Mouse (Mus musculus): ENCODE measurements at regions not wholly inside any gene's neighbourhood (a gene's known extent, or its start where the extent isn't known, plus 50 kb on each side); places are given as distances from the start of the nearest gene placed in this dataset.
"Not testable (repeated sequence)": the region's sequence is repeated elsewhere in the genome, so short reads cannot be mapped to it uniquely, and the experiment has no call there.

DNA sequence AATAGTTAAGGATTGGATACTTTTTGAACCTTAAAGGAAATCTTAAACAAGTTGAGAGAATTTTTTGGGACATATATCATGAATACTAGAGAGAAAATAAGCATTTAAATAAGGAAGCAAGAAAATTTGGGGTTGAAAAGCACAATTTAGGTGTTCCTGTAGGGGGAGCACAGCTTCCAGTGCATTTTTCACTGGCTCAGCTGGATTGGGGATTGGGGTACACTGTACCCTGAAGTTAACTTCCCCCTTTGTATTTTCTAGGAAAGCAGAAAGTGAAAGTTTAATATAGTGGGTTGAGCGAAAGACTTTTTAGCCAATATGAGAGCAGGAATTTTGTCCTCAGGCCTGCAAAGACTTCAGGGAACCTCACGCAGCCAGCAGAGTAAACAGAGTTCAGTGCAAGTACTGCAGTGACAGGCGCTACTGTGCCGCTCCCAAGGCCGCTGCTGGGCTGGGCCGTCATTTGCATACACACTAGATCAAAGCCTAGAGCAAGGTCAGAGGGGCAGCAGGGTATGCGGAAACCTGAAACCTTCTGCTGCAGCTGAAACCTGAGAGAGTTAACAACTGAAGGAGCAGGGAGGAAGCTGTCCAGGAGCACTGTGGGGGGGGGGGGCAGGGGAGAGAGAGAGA lies 1111.4 kb downstream of the H2al1n start:
- Histone ChIP-seq H3K27me3 (replicated peaks) (no peaks in the 10 kb centered on the region), H3K27ac (no peak overlapping the region), H3K36me3 (no peaks in the 10 kb centered on the region), H3K9me3 (replicated peaks) (no peaks in the 10 kb centered on the region), H3K4me1 (no peaks in the 10 kb centered on the region), H3K4me3 (no peak overlapping the region), H3K9ac (no peak overlapping the region), H3K4me2 (peak overlapping the region; percentile 22)
- peak; percentile 52; the same call in 1 of the 2 replicates for ATAC-seq
- WGBS (ENCODE audit: insufficient replicate concordance): 5% methylated on average over 7 of the region's 7 CpGs

DNA sequence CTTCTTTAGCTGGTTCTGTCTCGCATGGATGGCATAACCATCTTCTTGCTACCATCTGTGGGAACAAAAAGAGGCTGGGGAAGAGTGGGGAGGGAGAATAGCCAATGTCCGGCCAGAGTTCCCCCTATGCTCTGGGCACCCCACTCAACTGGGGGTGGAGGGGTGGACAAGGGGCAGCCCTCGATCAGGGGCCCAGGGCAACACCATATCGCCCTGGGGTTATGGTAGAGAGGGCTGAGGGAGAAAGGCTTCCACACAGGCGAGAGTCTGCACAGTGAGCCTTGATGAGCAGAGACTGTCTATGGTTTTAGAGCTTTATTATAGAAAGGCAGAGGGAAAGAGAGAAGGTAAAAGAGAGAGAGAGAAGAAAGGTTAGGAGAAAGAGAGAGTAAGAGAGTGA lies 1112.0 kb downstream of the H2al1n start:
- Histone ChIP-seq H3K4me2 (peak overlapping the region; percentile 22; the same call in 1 of the 2 replicates), H3K9ac (no peak overlapping the region), H3K27me3 (replicated peaks) (no peaks in the 10 kb centered on the region), H3K36me3 (no peaks in the 10 kb centered on the region), H3K4me1 (no peaks in the 10 kb centered on the region), H3K4me3 (no peak overlapping the region), H3K9me3 (replicated peaks) (no peaks in the 10 kb centered on the region), H3K27ac (no peak overlapping the region)
- no peak for ATAC-seq
- WGBS (ENCODE audit: insufficient replicate concordance): 32% methylated on average over 5 of the region's 5 CpGs

DNA sequence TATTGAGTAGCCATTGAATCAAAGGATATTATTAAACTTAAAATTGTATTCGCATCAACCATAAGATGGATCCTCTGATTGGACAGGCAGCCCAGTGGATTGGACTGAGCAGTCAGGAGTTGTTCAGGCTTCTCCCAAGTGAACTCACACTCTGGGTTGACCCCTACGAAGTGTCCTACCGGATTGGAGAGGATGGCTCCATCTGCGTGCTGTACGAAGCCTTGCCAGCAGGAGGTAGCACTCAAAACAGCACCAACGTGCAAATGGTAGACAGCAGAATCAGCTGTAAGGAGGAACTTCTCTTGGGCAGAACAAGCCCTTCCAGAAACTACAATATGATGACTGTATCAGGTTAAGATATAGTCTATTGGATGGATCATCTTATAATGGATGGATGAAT lies 1154.2 kb downstream of the H2al1n start:
- not testable (repeated sequence) for H3K36me3 ChIP-seq; H3K9me3 ChIP-seq (replicated peaks); H3K4me2 ChIP-seq; H3K27ac ChIP-seq; H3K4me3 ChIP-seq; H3K4me1 ChIP-seq; H3K9ac ChIP-seq; H3K27me3 ChIP-seq (replicated peaks)
- 74% methylated on average over 6 of the region's 6 CpGs for WGBS (ENCODE audit: insufficient replicate concordance)
- ATAC-seq: peak; percentile 64; the same call in 1 of the 2 replicates
